8 mouse cellular contexts compared by ENCODE assay signal in the genomic region with DNA sequence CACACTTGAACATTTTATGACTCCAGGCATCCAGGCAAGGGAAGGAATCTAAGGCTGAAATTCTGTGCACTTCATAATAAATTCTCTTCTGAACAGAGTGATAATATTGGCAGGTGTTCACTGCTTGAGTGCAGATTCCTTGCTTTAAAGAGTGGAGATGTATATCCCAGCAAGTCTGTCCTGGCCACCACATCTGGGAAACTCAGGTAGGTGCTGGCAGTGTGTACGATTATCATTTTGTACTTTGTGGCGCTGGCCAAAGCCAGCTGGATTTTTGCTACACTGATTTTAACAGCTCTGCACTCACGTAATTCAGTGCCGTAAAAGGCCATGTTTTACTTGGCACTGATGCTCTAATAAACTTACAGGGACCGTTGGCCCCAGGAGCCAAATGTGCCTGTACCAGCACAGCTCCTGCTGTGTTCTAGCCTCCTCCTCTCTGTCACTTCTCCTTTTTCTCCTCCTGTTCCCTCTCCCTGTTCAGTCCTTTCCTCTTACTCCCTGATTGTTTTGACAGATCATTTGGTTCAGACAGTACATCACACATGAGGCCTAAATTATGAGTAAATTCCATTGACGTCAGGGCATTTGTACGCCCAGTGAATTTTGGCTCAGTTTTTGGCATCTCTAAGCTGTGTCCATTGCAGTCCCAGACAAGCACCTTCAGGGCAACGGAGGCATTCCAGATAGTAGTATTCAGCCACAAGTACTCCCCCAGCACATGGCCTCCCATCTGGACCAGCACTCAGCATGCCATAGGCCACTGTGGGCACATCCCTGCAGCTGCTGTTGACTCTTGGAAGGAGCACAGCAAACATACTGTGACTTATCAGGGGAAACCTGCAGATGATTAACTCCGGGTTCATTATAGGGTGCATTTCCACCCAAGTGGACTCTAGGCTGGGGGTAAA. TPM values are rescaled to one million over a fixed set of nuclear protein-coding genes. Genes with fewer than 3 reads are reported as not detected.
DNase-seq lines count a peak whose midpoint lies in the region; ATAC-seq lines count a peak whose summit lies in the region.

No protein-coding gene starts in this region.

- peak; percentile 78 for ATAC-seq in liver, embryonic 11.5 days (replicated peaks; ENCODE audit: low FRiP score)
- ATAC-seq in hindbrain, embryonic 13.5 days (ENCODE audit: low FRiP score) = no peak
- no peak for ATAC-seq in neural tube, embryonic 15.5 days (ENCODE audit: low FRiP score)

- DNase-seq in cerebellum, adult 11-12 months = peak; percentile 23
- no peak for DNase-seq in cerebellum, adult 8-10 months
- peak; percentile 25 for DNase-seq in urinary bladder, adult 2 months (ENCODE audit: low spot score)
- no peak for DNase-seq in urinary bladder, postnatal 10 days (ENCODE audit: low spot score)
- DNase-seq in liver, embryonic 11.5 days (ENCODE audit: low spot score) = no peak
- no peak for DNase-seq in thymus, postnatal 0 days (ENCODE audit: low spot score)

- no peaks in the 10 kb centered on the region for H3K36me3 ChIP-seq in liver, embryonic 11.5 days (ENCODE audit: control insufficient read depth, insufficient read depth, low read length)
- H3K36me3 ChIP-seq in hindbrain, embryonic 13.5 days = no peaks in the 10 kb centered on the region
- H3K36me3 ChIP-seq in neural tube, embryonic 15.5 days = no peaks in the 10 kb centered on the region

- H3K4me3 ChIP-seq in liver, embryonic 11.5 days (ENCODE audit: low read depth, low read length) = no peak overlapping the region
- no peak overlapping the region for H3K4me3 ChIP-seq in hindbrain, embryonic 13.5 days
- H3K4me3 ChIP-seq in neural tube, embryonic 15.5 days (replicated peaks) = no peak overlapping the region

- no peaks in the 10 kb centered on the region for H3K27me3 ChIP-seq in liver, embryonic 11.5 days (replicated peaks; ENCODE audit: control insufficient read depth, insufficient read depth, low read length)
- no peaks in the 10 kb centered on the region for H3K27me3 ChIP-seq in hindbrain, embryonic 13.5 days
- no peaks in the 10 kb centered on the region for H3K27me3 ChIP-seq in neural tube, embryonic 15.5 days (replicated peaks)

- WGBS in liver, embryonic 11.5 days = 69% methylated on average over 9 of the region's 9 CpGs
- 76% methylated on average over 9 of the region's 9 CpGs for WGBS in hindbrain, embryonic 13.5 days
- 59% methylated on average over 9 of the region's 9 CpGs for WGBS in neural tube, embryonic 15.5 days

- H3K4me2 ChIP-seq in liver, embryonic 11.5 days = no peak overlapping the region
- no peak overlapping the region for H3K4me2 ChIP-seq in hindbrain, embryonic 13.5 days
- no peak overlapping the region for H3K4me2 ChIP-seq in neural tube, embryonic 15.5 days

- no peaks in the 10 kb centered on the region for H3K9me3 ChIP-seq in liver, embryonic 11.5 days (ENCODE audit: control insufficient read depth, low read length)
- H3K9me3 ChIP-seq in hindbrain, embryonic 13.5 days = no peaks in the 10 kb centered on the region
- H3K9me3 ChIP-seq in neural tube, embryonic 15.5 days (replicated peaks) = no peaks in the 10 kb centered on the region

- no peak overlapping the region for H3K9ac ChIP-seq in liver, embryonic 11.5 days (ENCODE audit: low read depth, low read length)
- H3K9ac ChIP-seq in hindbrain, embryonic 13.5 days = no peak overlapping the region
- no peak overlapping the region for H3K9ac ChIP-seq in neural tube, embryonic 15.5 days (replicated peaks)

- no peaks in the 10 kb centered on the region for H3K4me1 ChIP-seq in liver, embryonic 11.5 days (replicated peaks; ENCODE audit: control insufficient read depth, insufficient read depth, low read length)
- H3K4me1 ChIP-seq in hindbrain, embryonic 13.5 days (replicated peaks) = 0 out of 2 replicates have a peak, but pooled peaks cover 4% of the 10 kb centered on the region
- peaks cover 7% of the 10 kb centered on the region; the same call in 1 of the 2 replicates for H3K4me1 ChIP-seq in neural tube, embryonic 15.5 days

- peak overlapping the region; percentile 41; the same call in 1 of the 2 replicates for H3K27ac ChIP-seq in liver, embryonic 11.5 days (ENCODE audit: low read depth, low read length)
- H3K27ac ChIP-seq in hindbrain, embryonic 13.5 days = no peak overlapping the region
- no peak overlapping the region for H3K27ac ChIP-seq in neural tube, embryonic 15.5 days (replicated peaks)

RNA-seq across cellular contexts. Expression of gene Psma1, which starts 46.9 kb away (rescaled TPM):
- polyA plus RNA-seq in urinary bladder, adult 2 months (2012; rRNA removed) = 181 and 227 TPM in 2 replicates
- 457 and 496 TPM in 2 replicates for polyA plus RNA-seq in liver, embryonic 11.5 days (2014; fragmentation: Nextera tagmentation; extraction: Ambion mirVana)
- 459 and 475 TPM in 2 replicates for polyA plus RNA-seq in thymus, postnatal 0 days (2015; fragmentation: Nextera tagmentation; extraction: Ambion mirVana)
- polyA plus RNA-seq in hindbrain, embryonic 13.5 days (2015; fragmentation: Nextera tagmentation; extraction: Ambion mirVana) = 377 and 380 TPM in 2 replicates
- 345 and 353 TPM in 2 replicates for polyA plus RNA-seq in neural tube, embryonic 15.5 days (2015; fragmentation: Nextera tagmentation; extraction: Ambion mirVana)

Comparison
In these comparisons a context has a peak if more than half of its experiments do, and no peak if none do; other contexts are left out.
1. DNase-seq: peak in cerebellum, adult 11-12 months (single experiment) and urinary bladder, adult 2 months (single experiment); none in cerebellum, adult 8-10 months (single experiment), urinary bladder, postnatal 10 days (single experiment), liver, embryonic 11.5 days (single experiment) and thymus, postnatal 0 days (single experiment).